ENCODE assay signal across 8 mouse cellular contexts in the genomic region with DNA sequence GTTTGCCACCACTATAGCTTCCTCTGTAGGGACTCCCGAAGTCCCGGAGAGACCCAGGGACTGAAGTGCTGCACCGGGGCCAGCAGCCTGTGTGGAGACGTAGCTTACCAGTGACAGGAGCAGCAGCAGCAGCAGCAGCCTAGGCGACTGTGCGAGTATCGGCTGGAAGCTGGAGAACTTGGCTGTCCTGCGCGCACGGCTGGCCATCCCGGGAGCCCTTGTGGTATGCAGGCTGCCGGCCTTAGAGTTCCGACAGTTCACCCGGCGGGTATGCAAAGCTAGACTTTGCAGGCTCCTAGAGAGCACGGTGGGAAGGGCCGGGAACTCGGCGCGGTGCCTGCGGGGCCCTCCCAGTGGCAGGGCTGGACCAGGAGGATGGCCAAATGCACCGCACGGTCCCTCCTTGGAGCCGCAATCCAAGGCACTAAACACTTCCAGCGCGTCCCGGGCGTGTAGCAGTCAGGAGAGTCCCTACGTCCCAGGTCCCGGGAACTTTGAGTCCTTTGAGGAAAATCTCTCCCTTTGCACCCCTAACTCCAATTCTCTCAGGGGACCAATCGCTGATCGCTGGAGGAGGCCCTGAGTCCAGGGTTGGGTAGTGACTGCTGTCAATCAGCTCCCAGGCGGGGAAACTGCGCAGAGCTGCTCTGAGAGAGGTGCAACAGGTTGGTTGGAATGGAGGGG. TPM values are rescaled to one million over a fixed set of nuclear protein-coding genes. Genes with fewer than 3 reads are reported as not detected.
DNase-seq lines count a peak whose midpoint lies in the region; ATAC-seq and TF ChIP-seq lines count a peak whose summit lies in the region.

Frem2 (minus strand) TSS at position 478 of the 684 bp plus-strand sequence.

- no peak for TF ChIP-seq CTCF in E14TG2a.4 (conservative IDR thresholded peaks at IDR 0.05; ENCODE audit: low read length)

- WGBS in hindbrain, embryonic 10.5 days, result under 1% methylated on average over 34 of the region's 34 CpGs

- peaks cover 58% of the 10 kb centered on the region for H3K27me3 ChIP-seq in E14TG2a.4 (ENCODE audit: insufficient read depth, low read length)
- H3K27me3 ChIP-seq in hindbrain, embryonic 10.5 days (ENCODE audit: insufficient read depth, poor library complexity, severe bottlenecking), result peaks cover 36% of the 10 kb centered on the region

- H3K4me1 ChIP-seq in E14TG2a.4 (replicated peaks; ENCODE audit: low read depth, low read length), result peaks cover 29% of the 10 kb centered on the region
- H3K4me1 ChIP-seq in hindbrain, embryonic 10.5 days (replicated peaks), result peaks cover 27% of the 10 kb centered on the region

- ATAC-seq in frontal cortex, adult (ENCODE audit: low TSS enrichment), result peak; percentile 89

- H3K27ac ChIP-seq in hindbrain, embryonic 10.5 days, result peak within 1 kb of the TSS; percentile 62

- DNase-seq in adrenal gland, postnatal 25 days, result peak; percentile 56
- peak; percentile 84 for DNase-seq in hindbrain, embryonic 10.5 days (ENCODE audit: low spot score)
- DNase-seq in layer of hippocampus, adult 9-11 months, result peak; percentile 57
- DNase-seq in lung, postnatal 10 days, result peak; percentile 67
- peak; percentile 65 for DNase-seq in right cerebral cortex, postnatal 14 days
- DNase-seq in spleen, adult 12 weeks (ENCODE audit: low spot score), result no peak

- peak within 1 kb of the TSS; percentile 85 for H3K4me3 ChIP-seq in E14TG2a.4 (replicated peaks; ENCODE audit: low read length)
- H3K4me3 ChIP-seq in hindbrain, embryonic 10.5 days, result peak within 1 kb of the TSS; percentile 74

- H3K9me3 ChIP-seq in E14TG2a.4 (ENCODE audit: low read length), result peaks cover 7% of the 10 kb centered on the region
- H3K9me3 ChIP-seq in hindbrain, embryonic 10.5 days, result peaks cover 25% of the 10 kb centered on the region

- peaks cover 39% of the 10 kb centered on the region for H3K36me3 ChIP-seq in E14TG2a.4 (ENCODE audit: insufficient read depth, low read length)
- H3K36me3 ChIP-seq in hindbrain, embryonic 10.5 days, result peaks cover 35% of the 10 kb centered on the region

RNA-seq across cellular contexts. Expression of gene Frem2, which starts in this region (rescaled TPM):
- total RNA-seq in adrenal gland, postnatal 25 days (2021), result 0.15 and 0.57 TPM in 2 replicates
- 3.5 and 6.0 TPM in 2 replicates for polyA plus RNA-seq in hindbrain, embryonic 10.5 days (2016; fragmentation: Nextera tagmentation; extraction: Ambion mirVana)

Comparison
In these comparisons a context has a peak if more than half of its experiments do, and no peak if none do; other contexts are left out.
1. Peak in DNase-seq in adrenal gland, postnatal 25 days; RNA of the gene not detected or under 1 TPM.